Mouse (Mus musculus) midbrain, embryonic 16.5 days (tissue): Measurements from ENCODE around the gene Lyst. TPM values are rescaled to one million over a fixed set of nuclear protein-coding genes. Genes with fewer than 3 reads are reported as not detected.

Experiments used
- ATAC-seq: fragments of 200-750 bp; cut with Nextera tagmentation; 2 replicates; pipeline ENCODE4 v1.8.0; 2017; ENCODE audit warnings: moderate TSS enrichment
- H3K27ac ChIP-seq: fragments of 300-500 bp; sonication (generic); 2 replicates; pipeline ENCODE4 v1.5.1; 2014; ENCODE audit warnings: mild to moderate bottlenecking, low read length, mixed read lengths
- H3K27me3 ChIP-seq: fragments of 300-500 bp; sonication (generic); 2 replicates; pipeline ENCODE4 v1.6.1; 2014; ENCODE audit warnings: low read depth, low read length, mixed read lengths; ENCODE audit not compliant: control insufficient read depth, insufficient read depth
- H3K36me3 ChIP-seq: fragments of 300-500 bp; sonication (generic); 2 replicates; pipeline ENCODE4 v1.6.1; 2014; ENCODE audit warnings: mild to moderate bottlenecking, low read length, moderate library complexity, mixed read lengths; ENCODE audit not compliant: control insufficient read depth, insufficient read depth
- H3K4me1 ChIP-seq: fragments of 300-500 bp; sonication (generic); 2 replicates; pipeline ENCODE4 v1.6.1; 2014; ENCODE audit warnings: mild to moderate bottlenecking, low read length, mixed read lengths; ENCODE audit not compliant: control insufficient read depth, insufficient read depth
- H3K4me2 ChIP-seq: fragments of 300-500 bp; sonication (generic); 2 replicates; pipeline ENCODE4 v1.6.1; 2014; ENCODE audit warnings: mild to moderate bottlenecking, low read length, mixed read lengths
- H3K4me3 ChIP-seq: fragments of 300-500 bp; sonication (generic); 2 replicates; pipeline ENCODE4 v1.5.1; 2014; ENCODE audit warnings: low read depth, mild to moderate bottlenecking, low read length, moderate library complexity, mixed read lengths
- H3K9ac ChIP-seq: fragments of 300-500 bp; sonication (generic); 2 replicates; pipeline ENCODE4 v1.6.1; 2014; ENCODE audit warnings: low read depth, low read length, mixed read lengths
- H3K9me3 ChIP-seq: fragments of 300-500 bp; sonication (generic); replicated peaks from 2 replicates; pipeline ENCODE4 v1.6.1; 2014; ENCODE audit warnings: mild to moderate bottlenecking, low read length, mixed read lengths; ENCODE audit not compliant: control insufficient read depth, poor library complexity, severe bottlenecking
- WGBS: fragments of 180-500 bp; shearing (Covaris S2); extraction: QIAGEN DNeasy Blood & Tissue Kit; methylation state at CpG from one replicate; pipeline ENCODE4 v1.1.7; 2014; 5-methylcytosine and 5-hydroxymethylcytosine counted together
- polyA plus RNA-seq: library from polyadenylated mRNA; unstranded; fragments of >200 nt; fragmentation: Nextera tagmentation; extraction: Ambion mirVana; gene quantifications from 2 replicates; pipeline ENCODE4 v1.2.1, GENCODE M21; 2015

The Lyst gene
- polyA plus RNA-seq, 1 experiment from 2014 or later: 3.9 TPM

GRCm38 (mm10) chr13:13818696-13819095 is 228.5 kb downstream of the Lyst start:
- Histone ChIP-seq H3K4me1 (no peaks in the 10 kb centered on the region), H3K4me3 (no peak overlapping the region), H3K27ac (no peak overlapping the region), H3K9ac (no peak overlapping the region), H3K4me2 (no peak overlapping the region), H3K9me3 (no peaks in the 10 kb centered on the region), H3K27me3 (no peaks in the 10 kb centered on the region), H3K36me3 (no peaks in the 10 kb centered on the region)
- ATAC-seq: no peak
- WGBS: 84% methylated on average over 3 of the region's 3 CpGs

GRCm38 (mm10) chr13:13820234-13821123 is 230.3 kb downstream of the Lyst start:
- H3K27ac ChIP-seq: no peak overlapping the region
- no peak overlapping the region for H3K4me3 ChIP-seq
- no peaks in the 10 kb centered on the region for H3K36me3 ChIP-seq
- WGBS: 76% methylated on average over 7 of the region's 7 CpGs
- H3K4me2 ChIP-seq: no peak overlapping the region
- no peaks in the 10 kb centered on the region for H3K9me3 ChIP-seq
- H3K27me3 ChIP-seq: no peaks in the 10 kb centered on the region
- no peaks in the 10 kb centered on the region for H3K4me1 ChIP-seq
- no peak overlapping the region for H3K9ac ChIP-seq
- 0 out of 2 replicates have a peak, but pooled peaks have one; percentile 34 for ATAC-seq

- Histone ChIP-seq H3K9ac (no peak overlapping the region), H3K4me1 (no peaks in the 10 kb centered on the region), H3K36me3 (no peaks in the 10 kb centered on the region), H3K4me3 (no peak overlapping the region), H3K27me3 (no peaks in the 10 kb centered on the region), H3K9me3 (no peaks in the 10 kb centered on the region), H3K4me2 (no peak overlapping the region), H3K27ac (no peak overlapping the region)
- 90% methylated on average over 7 of the region's 7 CpGs for WGBS
- ATAC-seq: no peak; the same call in 1 of the 2 replicates
Observed at GRCm38 (mm10) chr13:13824946-13825345, 234.7 kb downstream of the Lyst start.

GRCm38 (mm10) chr13:13826533-13826932 is 236.3 kb downstream of the Lyst start:
- ATAC-seq: no peak
- Histone ChIP-seq H3K9me3 (no peaks in the 10 kb centered on the region), H3K9ac (no peak overlapping the region), H3K4me3 (no peak overlapping the region), H3K4me2 (no peak overlapping the region), H3K27me3 (no peaks in the 10 kb centered on the region), H3K27ac (no peak overlapping the region), H3K4me1 (no peaks in the 10 kb centered on the region), H3K36me3 (no peaks in the 10 kb centered on the region)
- 86% methylated on average over 6 of the region's 6 CpGs for WGBS

GRCm38 (mm10) chr13:13828125-13828524 is 237.9 kb downstream of the Lyst start:
- H3K9ac ChIP-seq: no peak overlapping the region
- no peaks in the 10 kb centered on the region for H3K27me3 ChIP-seq
- no peaks in the 10 kb centered on the region for H3K36me3 ChIP-seq
- H3K4me2 ChIP-seq: no peak overlapping the region
- H3K9me3 ChIP-seq: no peaks in the 10 kb centered on the region
- no peak for ATAC-seq
- no peak overlapping the region for H3K27ac ChIP-seq
- H3K4me1 ChIP-seq: no peaks in the 10 kb centered on the region
- 34% methylated on average over 1 of the region's 1 CpGs for WGBS
- H3K4me3 ChIP-seq: no peak overlapping the region

Other genes with a start within 250 kb of the Lyst start
- 23.4 and 28.5 TPM in 2 replicates for gene Gpr137b, start 196.4 kb upstream of the Lyst start, polyA plus RNA-seq
- gene Nid1, start 152.8 kb upstream of the Lyst start, polyA plus RNA-seq: 35.7 and 37.8 TPM in 2 replicates
- 68.8 and 103 TPM in 2 replicates for gene Gng4, start 193.7 kb downstream of the Lyst start, polyA plus RNA-seq